Mouse (Mus musculus) liver, adult 2 months (tissue): ENCODE results near the gene Bcar1. TPM values are rescaled to one million over a fixed set of nuclear protein-coding genes. Genes with fewer than 3 reads are reported as not detected.

Experiments
- DNase-seq: peaks from one replicate; pipeline ENCODE4 v3.0.0-alpha.2; 2011; ENCODE audit warnings: low read depth, low spot score; ENCODE audit errors: extremely low read depth
- H3K27ac ChIP-seq: fragments of 200-500 bp; replicated peaks from 2 replicates; pipeline ENCODE4 v1.5.1; 2012; ENCODE audit warnings: low read depth, mild to moderate bottlenecking, control low read depth, inconsistent platforms, low read length; ENCODE audit not compliant: insufficient read depth
- H3K27me3 ChIP-seq: fragments of 200-500 bp; 2 replicates; pipeline ENCODE4 v1.6.1; 2012; ENCODE audit warnings: mild to moderate bottlenecking, moderate library complexity, low read length, inconsistent platforms; ENCODE audit not compliant: control insufficient read depth, insufficient read depth
- H3K36me3 ChIP-seq: fragments of 200-500 bp; 2 replicates; pipeline ENCODE4 v1.6.1; 2012; ENCODE audit warnings: low read length, inconsistent platforms; ENCODE audit not compliant: control insufficient read depth, insufficient read depth
- H3K4me1 ChIP-seq: fragments of 200-500 bp; 2 replicates; pipeline ENCODE4 v1.6.1; 2011; ENCODE audit warnings: low read length; ENCODE audit not compliant: control insufficient read depth, insufficient read depth
- H3K4me3 ChIP-seq: fragments of 200-500 bp; 2 replicates; pipeline ENCODE4 v1.5.1; 2011; ENCODE audit warnings: low read depth, mild to moderate bottlenecking, control low read depth, low read length, moderate library complexity; ENCODE audit not compliant: insufficient read depth
- H3K79me2 ChIP-seq: fragments of 200-500 bp; 2 replicates; pipeline ENCODE4 v1.6.1; 2012; ENCODE audit warnings: inconsistent platforms, mild to moderate bottlenecking, low read length, moderate library complexity; ENCODE audit not compliant: control insufficient read depth, insufficient read depth
- H3K9ac ChIP-seq: fragments of 200-500 bp; 2 replicates; pipeline ENCODE4 v1.6.1; 2012; ENCODE audit warnings: low read depth, mild to moderate bottlenecking, control low read depth, inconsistent platforms, low read length
- CTCF ChIP-seq: fragments of 200-500 bp; IDR thresholded peaks from 2 replicates; pipeline ENCODE4 v1.5.1; 2011; ENCODE audit warnings: low read depth, low read length, control low read depth
- POLR2A ChIP-seq: fragments of 200-500 bp; IDR thresholded peaks from 2 replicates; pipeline ENCODE4 v1.6.1; 2011; ENCODE audit warnings: low read length, control low read depth; ENCODE audit not compliant: insufficient read depth; ENCODE audit errors: extremely low read depth
- WGBS: fragments of 180-500 bp; shearing (Covaris S2); methylation state at CpG from one replicate; pipeline ENCODE4 v1.1.7; 2018; 5-methylcytosine and 5-hydroxymethylcytosine counted together
- polyA plus RNA-seq: library from polyadenylated mRNA; depleted of rRNA; stranded (reverse); fragments of >200 nt; gene quantifications from 2 replicates; pipeline ENCODE4 v1.2.3, GENCODE M21; 2012
- total RNA-seq: library from RNA; depleted of rRNA; stranded (reverse); fragments of >200 nt; gene quantifications from 2 replicates; pipeline ENCODE4 v1.2.3, GENCODE M21; 2014

Bcar1 gene
- total and polyA plus RNA-seq, 2 experiments, result 11.3 to 53.2 TPM

DNA sequence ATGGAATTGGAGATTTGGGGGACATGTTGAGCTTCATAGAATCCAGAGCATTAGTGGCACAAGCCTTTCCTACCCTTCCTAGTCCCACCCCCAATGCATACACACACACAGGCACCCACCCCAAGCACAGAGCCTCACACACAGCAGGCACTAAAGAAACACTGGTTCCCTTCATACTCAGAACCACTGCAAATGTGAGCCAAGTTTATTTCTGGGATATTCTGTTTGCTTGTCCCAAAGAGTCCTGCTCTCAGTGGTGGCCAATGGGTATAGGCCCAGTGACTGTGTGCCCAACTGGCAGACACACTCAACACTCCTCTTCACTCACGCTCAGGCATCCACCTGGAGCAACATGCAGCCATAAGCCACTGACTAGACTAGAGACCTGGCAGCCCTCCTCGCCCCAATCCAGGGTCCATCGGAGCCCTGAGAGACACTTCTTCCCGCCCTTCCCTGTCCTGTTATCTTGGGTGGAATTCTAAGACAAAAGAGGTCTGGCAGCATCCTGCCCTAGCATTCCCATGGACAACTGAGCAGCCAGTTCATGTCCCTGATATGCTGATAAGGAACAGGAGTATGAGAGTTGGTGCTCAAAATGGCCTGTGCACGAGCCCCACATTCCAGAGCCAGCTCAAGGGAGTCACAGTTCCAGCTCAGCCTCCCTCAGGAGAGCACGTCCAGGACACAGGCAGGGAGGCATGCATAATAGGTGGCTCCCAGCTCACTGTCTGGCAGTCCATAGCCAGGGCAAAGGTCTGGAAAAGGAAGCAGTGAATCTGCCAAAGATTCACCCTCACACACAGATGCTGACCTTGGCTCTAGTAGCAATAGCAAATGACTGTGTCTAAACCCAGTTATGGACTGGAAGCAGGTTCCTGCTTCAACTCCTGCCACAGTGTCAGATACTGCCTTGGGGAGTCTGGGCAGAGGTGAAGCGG, 14.1 kb downstream of the Bcar1 start:
- 17% methylated on average over 7 of the region's 7 CpGs for WGBS
- peaks cover 56% of the 10 kb centered on the region for H3K79me2 ChIP-seq
- TF ChIP-seq CTCF (no peak), POLR2A (no peak)
- DNase-seq, result peak; percentile 99
- peaks cover 68% of the 10 kb centered on the region for H3K4me1 ChIP-seq
- no peaks in the 10 kb centered on the region for H3K36me3 ChIP-seq
- H3K4me3 ChIP-seq, result no peak overlapping the region
- H3K27ac ChIP-seq, result peak overlapping the region; percentile 88
- peak overlapping the region; percentile 87 for H3K9ac ChIP-seq
- H3K27me3 ChIP-seq, result no peaks in the 10 kb centered on the region

DNA sequence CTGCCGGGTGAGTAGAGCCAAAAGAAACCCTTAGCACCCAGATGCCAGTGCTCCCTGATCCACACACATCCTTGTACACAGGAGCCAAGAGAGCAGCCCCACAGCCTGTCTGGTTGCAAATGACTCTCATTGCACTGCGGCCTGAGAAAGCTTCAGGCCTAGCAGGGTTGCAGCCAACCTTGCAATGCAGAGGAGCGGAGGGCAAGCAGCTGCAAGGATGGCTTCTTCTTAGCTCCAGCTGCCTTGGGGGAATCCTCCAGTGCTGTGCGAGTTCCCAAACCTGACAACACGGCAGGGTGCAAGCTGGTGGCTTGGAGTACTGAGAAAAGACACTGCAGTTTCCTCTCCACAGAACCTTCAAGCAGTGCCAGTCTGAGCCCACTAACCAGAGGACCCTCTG, 15.1 kb downstream of the Bcar1 start:
- TF ChIP-seq POLR2A, result no peak
- no peak for TF ChIP-seq CTCF
- Histone ChIP-seq H3K4me1 (peaks cover 65% of the 10 kb centered on the region), H3K79me2 (peaks cover 54% of the 10 kb centered on the region), H3K4me3 (no peak overlapping the region), H3K27me3 (no peaks in the 10 kb centered on the region), H3K9ac (peak overlapping the region; percentile 27; the same call in 1 of the 2 replicates), H3K27ac (peak overlapping the region; percentile 88), H3K36me3 (no peaks in the 10 kb centered on the region)
- DNase-seq, result no peak
- WGBS, result 63% methylated on average over 5 of the region's 5 CpGs

DNA sequence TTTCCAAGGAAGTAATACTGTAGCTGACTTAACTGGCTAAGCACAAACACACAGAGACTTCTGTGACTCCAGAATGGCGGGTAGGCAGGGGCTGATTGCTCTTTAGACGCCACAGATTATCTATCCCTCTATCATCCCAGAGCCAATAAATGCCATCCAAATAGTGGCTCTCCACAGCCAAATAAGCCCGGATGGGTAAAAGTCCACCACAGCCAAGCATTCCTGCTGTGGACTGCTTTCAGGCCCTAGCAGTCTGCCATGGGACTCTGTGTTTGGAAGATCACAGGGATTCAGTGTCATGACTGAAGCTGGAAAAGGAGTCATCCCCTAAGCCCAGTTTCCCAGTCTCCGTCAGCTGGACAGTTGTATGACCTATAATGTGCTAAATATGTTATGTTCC, 16.1 kb downstream of the Bcar1 start:
- Histone ChIP-seq H3K9ac (no peak overlapping the region), H3K27me3 (no peaks in the 10 kb centered on the region), H3K4me1 (peaks cover 55% of the 10 kb centered on the region), H3K4me3 (no peak overlapping the region), H3K27ac (peak overlapping the region; percentile 88), H3K79me2 (peaks cover 54% of the 10 kb centered on the region), H3K36me3 (no peaks in the 10 kb centered on the region)
- WGBS, result 23% methylated on average over 4 of the region's 4 CpGs
- TF ChIP-seq CTCF, result no peak
- no peak for TF ChIP-seq POLR2A
- peak; percentile 93 for DNase-seq

DNA sequence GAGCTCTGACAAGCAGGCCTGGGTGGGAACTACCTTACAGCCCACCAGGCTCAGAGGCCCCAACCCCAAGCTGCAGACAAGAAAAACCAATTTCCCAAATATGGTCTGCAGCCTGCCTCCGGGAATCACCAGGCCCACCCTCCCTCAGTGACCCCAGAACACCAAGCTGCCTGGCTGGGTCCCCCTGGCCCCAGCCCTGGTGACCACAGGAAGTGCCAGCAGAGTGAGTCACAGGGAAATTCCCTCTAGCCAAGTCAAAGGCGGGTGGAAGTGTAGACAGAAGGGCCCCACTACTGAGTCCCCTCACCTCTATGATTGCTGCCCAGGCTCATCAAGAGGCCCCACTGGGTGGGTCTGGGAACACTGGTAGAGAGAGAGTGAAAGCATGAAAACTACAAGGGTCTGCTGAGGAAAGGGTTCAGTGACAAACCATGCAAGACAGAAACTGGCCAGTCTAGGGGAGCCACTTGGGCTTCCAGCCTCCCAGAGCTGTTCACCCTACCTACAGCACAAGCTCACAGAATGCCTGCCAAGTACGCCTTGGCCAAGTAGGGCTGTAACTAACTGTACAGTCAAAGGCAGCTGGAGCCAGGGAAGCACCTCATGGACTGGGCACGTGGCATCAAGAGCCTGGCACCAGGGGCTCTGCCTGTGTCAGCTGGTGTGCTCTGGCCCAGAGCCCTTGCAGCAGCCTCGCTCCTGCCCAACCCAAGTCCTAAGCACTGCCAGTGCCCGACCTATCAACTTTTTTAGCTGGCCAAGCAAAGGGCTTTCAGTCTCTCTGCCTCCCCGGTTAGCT, 17.3 kb downstream of the Bcar1 start:
- WGBS, result 16% methylated on average over 7 of the region's 7 CpGs
- peak overlapping the region; percentile 43; the same call in 1 of the 2 replicates for H3K9ac ChIP-seq
- peaks cover 50% of the 10 kb centered on the region for H3K79me2 ChIP-seq
- H3K27me3 ChIP-seq, result no peaks in the 10 kb centered on the region
- peak overlapping the region; percentile 88 for H3K27ac ChIP-seq
- no peak for TF ChIP-seq CTCF
- TF ChIP-seq POLR2A, result no peak
- H3K36me3 ChIP-seq, result 0 out of 2 replicates have a peak, but pooled peaks cover under 1% of the 10 kb centered on the region
- peaks cover 51% of the 10 kb centered on the region for H3K4me1 ChIP-seq
- DNase-seq, result peak; percentile 100
- no peak overlapping the region for H3K4me3 ChIP-seq

DNA sequence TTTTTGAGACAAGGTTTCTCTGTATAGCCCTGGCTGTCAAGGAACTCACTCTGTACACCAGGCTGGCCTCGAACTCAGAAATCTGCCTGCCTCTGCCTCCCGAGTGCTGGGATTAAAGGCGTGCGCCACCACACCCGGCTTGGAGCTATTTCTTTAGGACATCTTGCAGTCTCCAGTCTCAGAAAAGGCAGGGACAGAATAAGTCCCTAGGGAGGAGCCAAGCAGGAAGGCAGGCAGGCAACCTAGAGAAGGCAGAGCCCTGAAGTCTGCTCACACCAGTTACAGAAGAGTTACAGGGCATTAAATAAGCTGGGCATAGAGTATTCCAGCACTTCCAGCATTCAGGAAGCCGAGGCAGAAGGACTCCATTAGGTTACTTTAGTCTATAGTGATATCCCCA, 18.3 kb downstream of the Bcar1 start:
- 91% methylated on average over 6 of the region's 6 CpGs for WGBS
- Histone ChIP-seq H3K27me3 (no peaks in the 10 kb centered on the region), H3K4me1 (peaks cover 42% of the 10 kb centered on the region), H3K36me3 (peaks cover 8% of the 10 kb centered on the region; the same call in 1 of the 2 replicates), H3K4me3 (no peak overlapping the region), H3K79me2 (peaks cover 50% of the 10 kb centered on the region), H3K27ac (0 out of 2 replicates have a peak overlapping the region, but pooled peaks have one; percentile 16), H3K9ac (no peak overlapping the region)
- DNase-seq, result no peak
- TF ChIP-seq POLR2A, result no peak
- TF ChIP-seq CTCF, result no peak
